ENCODE assay signal across 22 mouse cellular contexts in genomic region chr8:6582732-6583131, GRCm38 (mm10).
"Had no signal": no experiment of that assay in that cellular context is flagged by ENCODE, and none has a peak within 500 bp of the region (broad histone marks: within the 10 kb centered on the region; RNA-seq: fewer than 3 reads in every experiment).

No protein-coding gene starts in this region.

- ATAC-seq: hindbrain, embryonic 16.5 days; hindbrain, postnatal 0 days; inflammation-experienced regulatory T-cells, adult 6 months; intestine, embryonic 15.5 days; intestine, embryonic 16.5 days; intestine, postnatal 0 days had no signal

- DNase-seq: heart, postnatal 10 days; heart, postnatal 14 days; heart, postnatal 36 days; heart, postnatal 4 days; kidney, adult 11 months; kidney, adult 18-20 months; kidney, adult 2 months; kidney, adult 8-10 months; kidney, adult 9 months; kidney, postnatal 10 days; kidney, postnatal 14 days; kidney, postnatal 25 days; kidney, postnatal 36 days; kidney, postnatal 4 days; layer of hippocampus, adult 9-11 months; layer of hippocampus, postnatal 36 days had no signal
